Mouse (Mus musculus) spleen, postnatal 14 days (tissue): Measurements from ENCODE around the gene Sh3bgrl2.

Experiments
- DNase-seq, 2 experiments: peaks; one replicate each; pipeline ENCODE4 v3.0.0; 2021 to 2022; ENCODE audit warnings: low spot score in 2 of 2

The Sh3bgrl2 gene

DNA sequence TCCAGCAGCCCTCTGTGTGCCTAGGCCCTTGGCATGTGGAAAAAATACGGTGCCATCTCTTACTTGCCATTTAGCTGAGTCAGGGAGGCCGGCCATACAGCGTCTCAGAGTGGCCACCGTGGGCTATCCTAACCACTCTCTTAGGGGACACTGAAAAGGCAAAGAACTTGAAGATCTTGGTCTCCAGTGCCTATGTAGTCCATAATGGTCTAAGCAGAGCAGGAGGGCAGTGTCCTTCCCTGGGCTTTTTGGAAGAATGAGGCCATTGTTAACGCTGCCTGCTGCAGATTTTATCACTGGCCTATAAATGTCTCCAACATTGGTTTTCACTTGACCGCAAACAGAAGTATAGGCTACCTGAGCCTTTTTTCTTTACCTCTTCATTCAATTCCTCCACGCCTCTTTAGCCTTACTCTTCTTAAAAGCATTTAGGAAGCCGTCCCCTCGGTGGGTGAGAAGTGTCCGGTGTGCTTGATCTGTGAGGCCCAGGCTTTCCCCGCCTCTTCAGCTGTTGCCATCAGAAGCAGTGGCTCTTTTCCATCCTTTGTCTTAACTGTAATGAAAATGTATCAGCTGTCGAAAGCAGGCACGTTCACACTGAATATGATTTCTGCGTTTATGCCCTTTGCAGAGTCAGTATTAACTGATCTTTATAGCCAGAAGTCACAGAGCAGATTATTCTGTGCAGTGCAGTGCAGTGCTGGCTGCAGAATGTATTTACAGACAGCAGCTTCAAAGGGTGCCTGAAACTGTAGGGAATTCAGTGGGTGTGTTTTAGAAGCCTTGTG is 41.7 kb downstream of the Sh3bgrl2 start:
- DNase-seq = no peak

DNA sequence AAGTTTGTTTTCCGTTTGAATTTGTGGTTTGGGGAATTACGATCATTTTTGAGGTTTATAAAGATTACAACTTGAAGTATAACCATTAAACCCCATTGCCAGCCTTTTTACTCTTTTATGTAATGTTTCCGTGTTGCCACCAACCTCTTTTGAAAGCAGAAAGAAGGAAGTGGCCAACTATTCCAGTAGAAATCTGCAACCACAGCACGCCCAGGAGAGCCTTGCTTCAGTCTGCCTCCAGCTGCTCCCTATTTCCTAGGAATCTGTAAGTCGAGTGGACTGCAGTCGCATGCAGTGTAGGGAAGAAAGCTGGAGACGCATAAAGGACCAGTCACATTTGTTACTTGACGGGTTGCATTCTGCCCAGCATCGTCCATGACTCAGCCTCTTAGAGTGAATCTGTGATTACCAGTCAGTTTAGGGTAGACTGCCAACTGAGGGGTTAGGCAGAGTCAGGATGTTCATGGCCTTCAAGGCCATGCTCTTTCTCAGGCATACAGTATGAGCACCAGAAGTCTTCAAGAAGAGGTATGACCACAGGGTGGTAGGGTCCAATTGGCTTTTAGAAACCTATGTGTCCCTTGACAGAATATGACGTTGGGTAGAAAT is 43.8 kb downstream of the Sh3bgrl2 start:
- no peak for DNase-seq

DNA sequence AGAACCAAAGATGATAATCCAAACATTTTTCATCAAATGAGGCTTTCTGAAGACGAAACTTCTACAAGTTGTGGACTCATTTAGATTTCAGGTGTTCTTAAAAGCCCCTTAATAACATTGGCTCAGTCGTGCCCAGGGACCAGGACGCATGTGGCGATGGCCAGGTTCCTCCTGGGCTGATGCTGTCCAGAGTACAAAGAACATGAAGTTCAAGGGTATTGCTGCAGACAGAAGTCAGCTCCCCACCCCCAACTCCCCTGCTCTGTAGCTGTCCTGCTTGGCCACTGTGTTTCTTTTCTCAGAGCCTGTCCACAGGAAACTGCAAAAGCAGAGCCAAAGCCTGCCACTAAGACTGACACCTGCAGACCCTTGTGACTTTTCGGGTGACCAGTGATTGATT is 45.7 kb downstream of the Sh3bgrl2 start:
- no peak for DNase-seq

DNA sequence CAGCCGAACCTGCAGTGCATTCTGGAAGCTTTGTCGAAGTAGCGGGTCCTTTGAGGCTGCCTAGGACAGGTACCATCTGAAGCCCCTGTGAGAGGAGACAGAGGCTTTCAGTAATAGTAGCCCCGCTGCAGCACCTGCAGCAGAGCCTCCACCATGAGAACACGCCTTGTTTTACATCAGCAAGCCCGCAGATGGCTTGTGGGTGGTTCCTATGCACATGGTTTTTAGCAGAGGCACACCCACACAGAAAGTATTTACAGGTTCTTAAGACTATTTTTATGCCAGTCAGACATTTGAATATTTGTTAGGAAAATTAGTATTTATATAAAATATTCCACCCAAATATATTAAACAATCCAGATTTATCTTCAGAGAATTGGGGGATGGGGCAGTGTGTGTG is 48.0 kb downstream of the Sh3bgrl2 start:
- no peak for DNase-seq

DNA sequence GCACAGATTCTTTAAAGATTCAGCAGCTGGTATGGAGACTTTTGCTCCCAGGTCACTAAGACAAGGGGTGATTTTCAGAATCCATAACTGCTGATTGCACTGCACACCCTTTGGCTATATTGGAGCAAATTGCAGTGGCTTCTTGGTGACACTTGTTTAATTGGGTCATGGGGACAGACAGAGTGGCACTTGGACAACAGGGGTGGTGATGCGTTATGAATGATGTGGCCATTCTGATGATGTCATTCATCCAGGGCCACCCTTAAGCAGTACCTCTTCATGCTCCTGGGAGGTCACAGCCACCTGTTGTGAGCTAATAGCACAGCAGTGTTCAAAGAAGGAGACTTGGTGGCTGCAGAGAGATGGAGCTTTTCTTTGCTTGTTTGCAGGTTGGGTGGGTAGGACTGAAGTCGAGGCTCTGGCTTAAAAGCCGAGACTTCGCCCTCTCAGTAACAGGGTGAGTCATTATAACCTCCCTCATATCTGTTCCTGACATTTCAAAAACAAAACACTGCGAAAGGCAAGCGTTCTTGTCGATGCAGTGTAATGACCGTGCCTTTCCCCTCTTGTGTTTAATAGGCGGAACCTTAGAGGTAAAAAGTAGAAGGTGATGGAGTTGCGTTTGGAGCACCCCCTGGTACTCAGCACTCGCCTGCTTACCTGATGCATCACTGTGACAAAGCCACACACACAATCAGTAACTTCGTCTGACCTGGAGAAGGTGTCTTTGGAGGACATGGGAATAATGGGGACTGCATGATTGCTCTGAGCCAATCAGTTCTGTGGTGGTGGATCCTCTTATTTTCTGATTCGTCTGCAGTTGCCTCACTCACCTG is 48.7 kb downstream of the Sh3bgrl2 start:
- no peak for DNase-seq

DNA sequence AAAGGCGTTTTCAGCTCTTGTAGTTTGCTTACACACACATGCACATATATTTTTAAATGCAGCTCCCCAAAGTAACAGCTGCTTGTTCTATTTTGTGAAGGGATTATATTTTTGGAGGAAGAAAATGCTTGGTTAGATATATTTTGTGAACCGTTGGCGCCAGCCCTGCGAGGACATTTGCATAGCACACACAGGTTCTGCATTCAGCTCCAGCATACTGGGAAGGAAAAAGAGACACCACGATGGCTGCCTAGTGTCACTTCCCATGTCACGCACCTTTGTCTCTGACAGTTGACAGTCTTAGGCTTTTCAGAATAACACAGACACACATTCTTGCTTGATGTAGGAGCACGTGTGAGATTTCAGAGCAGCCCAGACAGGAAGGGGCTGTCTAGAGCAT is 49.9 kb downstream of the Sh3bgrl2 start:
- DNase-seq = no peak

DNA sequence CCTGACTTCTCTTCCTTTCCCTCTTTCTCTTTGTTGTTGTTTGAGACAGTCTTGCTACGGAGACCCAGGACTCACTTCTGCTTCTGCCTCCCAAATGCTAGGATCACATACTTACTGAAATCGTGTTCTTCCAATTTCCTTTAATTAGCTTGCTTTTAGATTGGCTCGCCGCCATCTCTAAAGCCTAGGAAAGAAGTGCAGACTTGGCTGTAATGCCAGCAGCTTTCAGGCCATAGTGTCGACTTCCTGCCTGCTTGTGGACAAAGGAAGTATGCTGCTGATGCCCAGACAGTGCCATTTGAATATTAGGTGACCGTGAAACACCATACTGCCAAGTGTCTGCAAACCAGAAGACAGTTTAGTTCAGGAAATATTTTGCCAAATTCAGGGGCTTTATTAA is 51.4 kb downstream of the Sh3bgrl2 start:
- DNase-seq = no peak

DNA sequence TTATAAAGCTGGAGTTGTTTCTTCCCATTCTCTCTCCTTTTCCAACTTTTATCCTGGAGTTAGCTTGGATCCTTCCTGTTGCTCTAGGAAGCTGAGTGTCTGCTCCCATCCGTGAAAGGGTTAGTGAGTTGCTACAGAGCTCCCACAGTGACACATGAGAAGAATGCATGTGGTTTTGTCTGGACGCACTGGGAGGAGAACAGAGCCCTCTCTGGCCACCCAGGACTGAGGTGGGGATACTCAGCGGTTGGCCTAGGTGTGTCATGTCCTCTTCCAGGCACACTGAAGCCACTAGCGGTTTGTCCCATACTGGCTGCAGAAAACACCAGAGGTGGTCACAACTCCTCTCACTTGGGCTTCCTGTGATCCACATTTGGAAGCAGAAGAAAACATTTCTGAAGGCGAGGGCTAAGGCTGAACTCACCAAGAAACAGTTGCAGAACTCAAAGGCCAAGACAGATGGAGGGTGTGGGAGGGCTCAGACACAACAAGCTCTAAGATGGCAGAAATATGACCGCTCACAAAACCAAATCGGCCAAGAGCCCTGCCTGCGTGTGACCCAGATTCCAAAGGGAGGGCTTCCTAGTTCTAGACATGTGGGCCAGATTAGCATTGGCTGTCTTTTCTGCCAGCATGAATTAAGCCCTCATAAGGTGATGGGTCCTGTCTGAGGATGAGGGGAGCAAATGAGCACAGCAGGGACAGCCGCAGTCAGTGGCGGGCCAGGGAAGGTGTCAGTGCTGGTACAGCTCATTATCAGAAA is 52.3 kb downstream of the Sh3bgrl2 start:
- DNase-seq = no peak

DNA sequence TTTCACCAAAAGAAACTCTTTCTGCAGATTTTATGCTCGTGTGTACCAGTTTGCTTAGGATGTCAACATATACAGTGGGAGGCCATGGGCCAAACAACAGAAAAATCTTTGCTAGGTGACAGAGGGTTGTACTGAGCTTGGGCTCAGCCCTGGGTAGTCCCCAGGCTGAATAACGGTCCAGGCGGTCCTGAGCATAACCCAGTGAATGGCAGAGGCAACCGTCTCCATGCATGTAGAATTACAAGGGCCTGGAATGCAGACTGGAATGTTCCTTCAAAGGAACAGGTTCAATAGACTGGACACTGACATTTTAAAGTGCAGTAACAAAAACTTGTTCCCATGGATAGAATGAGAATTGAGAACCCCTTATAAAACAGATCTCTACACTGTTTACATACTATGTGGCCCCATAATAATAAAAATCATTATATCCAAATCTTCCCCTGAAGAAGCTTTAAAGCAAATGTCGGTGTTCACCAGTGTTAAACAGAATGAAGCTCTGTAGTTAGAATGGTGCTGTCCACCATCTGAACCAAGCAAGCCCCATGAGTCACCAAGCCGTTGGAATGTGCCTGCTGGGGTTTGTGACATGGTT is 54.1 kb downstream of the Sh3bgrl2 start:
- DNase-seq = no peak

DNA sequence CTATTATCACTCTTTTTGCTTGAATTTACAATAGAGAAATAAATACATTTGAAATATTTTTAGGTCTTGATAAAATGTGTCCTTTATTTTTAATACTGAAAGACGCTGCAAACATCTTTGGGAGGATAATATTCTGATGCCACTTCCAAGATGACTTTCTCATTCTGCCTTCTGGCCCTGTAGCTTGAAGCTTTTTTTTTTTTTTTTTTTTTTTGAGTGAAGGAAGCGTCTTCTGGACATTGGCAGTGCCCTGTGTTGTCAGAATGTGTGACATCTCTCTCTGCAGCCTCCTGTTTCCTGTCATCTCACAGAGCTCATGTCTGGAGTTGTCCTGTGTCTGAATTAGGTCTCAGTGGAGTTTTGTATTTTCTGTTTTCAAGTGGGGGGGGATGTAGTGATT is 55.0 kb downstream of the Sh3bgrl2 start:
- DNase-seq = no peak

DNA sequence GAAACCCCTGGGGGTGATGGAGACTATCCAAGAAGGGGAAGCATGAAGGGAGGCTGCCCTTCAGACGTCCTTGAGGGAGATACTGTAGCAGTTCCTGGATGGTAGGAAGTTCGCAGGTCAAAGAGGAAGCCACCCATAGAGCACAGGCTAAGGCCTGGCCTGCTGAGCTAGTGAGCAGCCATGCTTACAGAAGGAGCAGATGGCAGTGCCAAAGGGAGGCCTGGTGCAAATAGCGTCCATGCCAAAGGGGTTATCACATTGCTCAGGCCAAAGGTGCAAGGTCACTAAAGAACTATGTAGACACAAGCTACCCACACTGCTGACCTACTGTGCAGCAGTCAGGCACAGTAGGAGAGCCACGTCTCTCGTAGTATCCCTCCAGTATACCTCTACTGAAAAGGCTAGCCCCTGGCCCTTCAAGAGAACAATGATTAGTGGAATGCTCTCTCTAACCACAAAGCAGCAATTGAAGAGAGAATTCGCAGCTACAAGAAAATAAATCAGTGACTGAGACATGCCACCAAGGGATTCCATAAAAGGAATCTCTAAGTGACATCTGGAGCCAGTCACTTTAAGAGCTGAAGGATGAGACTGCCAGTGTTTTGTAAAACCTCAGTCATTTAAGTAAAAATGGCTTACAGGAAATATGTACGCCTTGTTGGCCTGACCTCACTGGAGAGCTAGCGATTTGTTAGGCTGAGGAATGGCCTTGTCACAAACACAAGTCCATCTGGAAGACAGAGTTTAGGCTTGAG is 57.9 kb downstream of the Sh3bgrl2 start:
- DNase-seq = no peak

DNA sequence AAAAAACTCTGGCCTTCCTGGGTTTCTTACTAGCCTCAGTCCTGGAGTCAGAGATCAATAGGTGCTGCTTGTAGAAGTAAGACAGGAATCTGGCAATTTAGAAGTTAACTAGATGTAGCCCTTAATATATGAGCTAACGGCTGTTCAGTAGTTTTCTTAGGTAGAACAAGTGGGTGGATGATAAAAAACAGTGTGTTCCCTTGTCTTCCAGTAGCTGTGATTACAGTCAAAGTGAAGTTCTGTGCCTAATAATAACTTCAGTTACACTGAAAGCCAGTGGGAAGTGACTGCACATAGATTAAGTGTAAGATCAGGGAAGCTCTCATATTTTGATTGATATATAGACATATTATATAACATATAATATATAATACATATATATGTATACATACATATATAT is 60.0 kb downstream of the Sh3bgrl2 start:
- DNase-seq = no peak

DNA sequence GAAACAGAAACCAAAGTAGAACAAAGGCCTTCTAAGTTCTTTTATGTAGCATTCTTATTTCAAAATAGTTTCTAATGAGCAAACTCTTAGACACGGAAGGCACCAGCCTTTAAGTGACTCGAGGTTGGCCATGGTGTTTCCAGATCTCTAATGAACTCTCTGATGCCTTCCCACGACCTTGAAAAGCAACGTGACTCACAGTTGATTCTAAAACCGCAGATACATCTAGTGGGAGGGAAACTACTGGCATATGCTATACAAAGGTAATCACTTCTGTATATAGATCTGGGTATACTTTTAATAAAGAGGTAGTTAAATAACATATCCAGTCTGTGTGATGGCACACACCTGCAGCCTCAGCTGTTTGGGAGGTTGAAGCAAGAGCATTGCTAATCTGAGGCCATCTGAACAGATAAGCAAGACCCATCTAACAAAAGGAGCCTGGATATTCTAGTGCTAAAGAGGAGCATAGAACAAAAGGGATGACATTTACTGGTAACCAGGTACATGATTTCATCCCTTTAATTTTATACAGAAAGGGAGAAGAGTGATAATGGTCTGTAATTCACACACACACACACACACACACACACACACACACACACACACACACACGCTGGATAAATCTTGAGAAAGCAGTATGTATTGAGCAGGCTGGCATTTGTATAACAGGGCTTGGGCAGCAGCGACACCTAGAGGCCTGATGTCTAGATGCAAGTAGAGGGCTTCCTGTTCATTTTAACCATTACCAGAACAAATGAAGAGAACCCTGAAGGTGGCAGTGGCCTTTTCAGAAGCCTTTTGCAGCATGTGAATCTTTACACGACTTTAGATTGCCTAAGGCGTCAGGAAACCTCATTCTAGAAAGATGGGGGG is 61.5 kb downstream of the Sh3bgrl2 start:
- peak; percentile 21 to 64 for DNase-seq

DNA sequence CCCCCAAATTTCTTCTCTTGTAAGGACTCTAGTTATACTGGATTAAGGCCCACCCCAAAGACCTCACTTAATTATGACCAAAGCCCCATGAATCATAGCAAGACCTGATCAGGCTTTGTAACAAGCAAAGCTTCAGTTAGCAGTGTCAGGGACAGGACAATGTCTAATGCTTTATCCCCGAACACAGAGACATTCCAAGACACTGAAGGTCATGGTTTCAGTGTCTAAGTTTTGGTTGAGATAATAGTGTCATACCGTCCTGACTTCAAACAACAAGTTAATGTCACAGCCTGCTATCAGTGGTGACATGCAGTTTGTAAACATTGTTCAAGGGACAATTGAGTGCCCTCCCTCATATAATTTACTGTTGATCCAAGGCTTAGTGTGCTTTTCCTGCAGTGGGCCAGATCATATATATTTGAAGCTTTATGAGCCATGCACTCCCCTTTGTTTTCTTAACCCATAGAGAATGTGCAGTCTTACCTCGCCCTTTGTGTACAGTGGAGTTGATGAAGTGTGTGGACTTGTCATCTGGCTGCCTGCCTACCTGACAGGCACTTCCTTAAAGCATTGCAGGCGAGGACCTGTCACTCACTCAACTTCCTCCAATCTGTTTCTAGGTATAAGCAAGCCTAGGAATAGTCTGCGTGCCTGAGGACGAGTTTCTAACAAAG is 67.9 kb downstream of the Sh3bgrl2 start:
- no peak for DNase-seq

DNA sequence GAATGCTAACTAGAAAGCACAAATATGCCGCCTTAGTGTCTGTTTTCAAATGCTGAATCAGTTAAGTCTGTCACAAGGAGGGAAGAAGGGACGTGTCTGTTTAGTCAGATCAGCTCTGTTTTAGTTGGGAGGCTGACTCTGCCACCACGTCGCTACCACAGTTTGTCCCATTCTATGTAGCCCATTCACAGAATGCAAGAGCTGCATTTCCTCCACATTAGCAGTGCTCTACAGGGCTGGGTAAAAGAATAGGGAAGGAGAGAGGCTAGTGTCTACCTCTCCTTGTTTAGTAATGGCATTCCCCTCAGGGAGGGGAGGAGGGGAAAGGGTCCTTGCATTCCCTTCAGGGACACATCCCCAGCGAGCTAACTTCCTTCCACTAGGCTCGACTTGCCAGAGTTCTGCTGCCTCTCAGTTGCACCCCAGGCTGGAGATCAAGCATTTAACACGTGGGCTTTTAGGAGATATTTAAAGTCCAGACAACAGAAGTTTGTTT is 68.5 kb downstream of the Sh3bgrl2 start:
- no peak for DNase-seq

DNA sequence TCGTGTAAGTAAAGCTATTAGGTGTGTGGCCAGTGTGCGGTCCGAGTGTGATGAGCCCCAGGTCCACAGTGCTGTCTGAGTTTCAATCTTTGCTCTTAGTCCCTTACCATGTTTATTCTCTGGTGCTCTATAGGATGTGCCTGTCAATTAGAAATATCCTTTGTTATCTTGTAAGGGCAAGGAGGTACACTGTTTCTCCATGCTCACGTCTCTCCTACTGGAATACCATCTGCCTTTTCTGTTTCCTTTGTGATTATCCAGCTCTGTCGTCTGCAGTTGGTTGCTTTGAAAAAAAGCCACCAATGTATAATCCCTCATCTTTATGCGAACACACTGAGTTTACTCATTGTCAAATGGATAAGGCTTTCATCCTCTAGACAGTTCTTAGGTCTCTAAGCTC is 75.3 kb downstream of the Sh3bgrl2 start:
- DNase-seq = no peak

DNA sequence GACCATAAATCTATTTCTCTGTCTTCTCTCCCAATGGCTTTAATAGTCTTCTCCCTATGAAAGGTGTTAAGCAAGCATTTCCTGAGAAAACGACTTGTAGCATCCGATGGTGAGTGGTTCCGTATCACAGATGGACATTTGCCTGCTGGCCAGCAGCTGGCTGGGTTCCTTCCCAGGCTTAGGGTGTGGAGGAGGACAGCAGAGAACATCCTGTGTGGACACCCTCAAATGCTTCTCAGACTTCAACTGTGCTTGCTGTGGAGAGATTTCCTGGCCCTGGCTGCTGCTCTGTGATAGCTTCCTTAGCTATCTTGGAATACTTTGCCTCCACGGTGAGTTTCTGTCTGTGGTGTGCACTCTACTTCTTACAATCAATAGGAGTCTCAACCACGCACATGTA is 76.1 kb downstream of the Sh3bgrl2 start:
- no peak for DNase-seq

DNA sequence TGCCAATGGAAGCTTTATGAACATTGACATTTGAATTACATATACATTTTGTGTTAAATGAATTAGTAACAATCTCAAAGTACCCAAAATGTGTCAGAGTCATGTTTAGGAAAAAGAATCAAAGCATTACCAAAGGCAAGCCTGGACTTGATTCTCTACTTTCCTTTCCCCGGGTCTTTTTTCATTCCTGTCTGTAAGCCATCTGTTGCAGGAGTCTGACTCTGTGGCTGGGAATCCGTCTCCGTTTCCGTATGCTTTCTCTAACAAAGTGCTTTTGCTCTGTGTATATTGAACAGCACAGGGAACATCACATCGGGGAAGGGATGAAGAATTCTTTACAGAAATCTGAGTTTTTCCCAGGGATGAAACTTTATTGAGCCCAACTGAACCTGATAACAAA is 77.0 kb downstream of the Sh3bgrl2 start:
- no peak for DNase-seq
